Mouse (Mus musculus): ENCODE data around the gene Tfap2d. TPM values are rescaled to one million over a fixed set of nuclear protein-coding genes. Genes with fewer than 3 reads are reported as not detected.

Gene Tfap2d
- polyA plus RNA-seq (2015; fragmentation: Nextera tagmentation; extraction: Ambion mirVana): not detected in 2 replicates

- no peak within 1 kb of the TSS for H3K27ac ChIP-seq (replicated peaks)
- no peak within 1 kb of the TSS for H3K9ac ChIP-seq
- peaks cover 97% of the 10 kb centered on the region for H3K27me3 ChIP-seq (replicated peaks)
- no peak for ATAC-seq (ENCODE audit: extremely low read depth, insufficient number of reproducible peaks, low FRiP score, low TSS enrichment)
- H3K4me2 ChIP-seq: no peak within 1 kb of the TSS
- H3K36me3 ChIP-seq: no peaks in the 10 kb centered on the region
- no peak within 1 kb of the TSS for H3K4me3 ChIP-seq
- H3K4me1 ChIP-seq: no peaks in the 10 kb centered on the region
- WGBS: 7% methylated on average over 6 of the region's 6 CpGs
- no peaks in the 10 kb centered on the region for H3K9me3 ChIP-seq
These were observed at the start of gene Tfap2d for GRCm38 (mm10) chr1:19102631-19103030. TSS of gene Tfap2d (plus strand) at chr1:19103022.

GRCm38 (mm10) chr1:19056300-19056699 lies 46.5 kb upstream of the Tfap2d start:
- Histone ChIP-seq H3K36me3 (no peaks in the 10 kb centered on the region), H3K27ac (replicated peaks) (no peak overlapping the region), H3K9ac (no peak overlapping the region), H3K27me3 (replicated peaks) (no peaks in the 10 kb centered on the region), H3K4me1 (no peaks in the 10 kb centered on the region), H3K9me3 (no peaks in the 10 kb centered on the region), H3K4me2 (no peak overlapping the region), H3K4me3 (no peak overlapping the region)
- ATAC-seq (ENCODE audit: extremely low read depth, insufficient number of reproducible peaks, low FRiP score, low TSS enrichment): no peak
- WGBS: 13% methylated on average over 3 of the region's 3 CpGs

DNA sequence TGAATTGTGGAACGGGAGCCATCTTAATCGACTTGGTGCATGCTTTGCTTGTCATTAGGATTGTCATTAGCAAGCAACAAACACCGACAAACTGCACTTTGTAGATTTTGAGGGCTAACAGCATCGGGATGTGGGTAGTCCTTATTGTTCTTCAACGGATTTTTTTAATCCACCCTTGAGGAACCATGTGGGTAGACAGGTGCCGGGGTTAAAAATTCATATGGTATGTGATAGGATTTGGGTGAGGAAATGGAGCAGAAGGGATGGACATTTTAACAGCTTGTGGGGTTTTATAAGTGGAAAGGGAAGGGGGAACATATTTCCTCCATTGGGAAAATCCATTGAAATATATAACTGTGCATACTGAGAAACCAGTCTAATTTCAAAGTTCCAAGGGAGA lies 46.0 kb upstream of the Tfap2d start:
- H3K36me3 ChIP-seq: no peaks in the 10 kb centered on the region
- no peaks in the 10 kb centered on the region for H3K27me3 ChIP-seq (replicated peaks)
- no peak for ATAC-seq (ENCODE audit: extremely low read depth, insufficient number of reproducible peaks, low FRiP score, low TSS enrichment)
- H3K4me2 ChIP-seq: no peak overlapping the region
- no peaks in the 10 kb centered on the region for H3K9me3 ChIP-seq
- no peak overlapping the region for H3K9ac ChIP-seq
- H3K4me3 ChIP-seq: no peak overlapping the region
- H3K4me1 ChIP-seq: no peaks in the 10 kb centered on the region
- 69% methylated on average over 6 of the region's 6 CpGs for WGBS
- H3K27ac ChIP-seq (replicated peaks): no peak overlapping the region

- no peak overlapping the region for H3K4me3 ChIP-seq
- no peak overlapping the region for H3K9ac ChIP-seq
- no peak overlapping the region for H3K4me2 ChIP-seq
- ATAC-seq (ENCODE audit: extremely low read depth, insufficient number of reproducible peaks, low FRiP score, low TSS enrichment): no peak
- no peak overlapping the region for H3K27ac ChIP-seq (replicated peaks)
- peaks cover 4% of the 10 kb centered on the region; the same call in 1 of the 2 replicates for H3K27me3 ChIP-seq (replicated peaks)
- no peaks in the 10 kb centered on the region for H3K36me3 ChIP-seq
- no peaks in the 10 kb centered on the region for H3K4me1 ChIP-seq
- WGBS: 8% methylated on average over 8 of the region's 8 CpGs
- H3K9me3 ChIP-seq: no peaks in the 10 kb centered on the region
These were observed 14.7 kb upstream of the Tfap2d start for GRCm38 (mm10) chr1:19088078-19088477.

DNA sequence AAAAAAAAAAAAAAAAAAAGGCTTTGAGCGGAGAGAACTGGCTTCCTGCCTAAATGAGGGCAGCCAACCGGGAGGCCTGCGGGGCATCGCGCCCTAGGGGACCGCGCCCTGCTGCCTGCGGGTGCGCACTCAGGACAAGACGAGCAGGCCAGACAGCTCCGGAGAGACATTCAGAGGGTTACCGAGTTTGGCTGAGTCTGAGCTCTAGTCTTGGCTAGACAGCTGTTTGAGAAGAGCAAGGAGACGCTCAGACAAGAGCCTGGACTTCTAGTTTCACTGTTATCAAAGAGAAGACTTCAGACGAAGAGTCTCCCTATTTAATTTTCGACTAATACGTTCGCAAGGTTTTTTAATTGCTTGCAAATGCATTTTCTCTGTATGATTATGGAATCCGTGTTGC lies 5.9 kb upstream of the Tfap2d start:
- H3K4me2 ChIP-seq: no peak overlapping the region; the same call in 1 of the 2 replicates
- WGBS: under 1% methylated on average over 18 of the region's 18 CpGs
- H3K9me3 ChIP-seq: no peaks in the 10 kb centered on the region
- H3K36me3 ChIP-seq: no peaks in the 10 kb centered on the region
- no peak for ATAC-seq (ENCODE audit: extremely low read depth, insufficient number of reproducible peaks, low FRiP score, low TSS enrichment)
- H3K9ac ChIP-seq: no peak overlapping the region
- H3K4me3 ChIP-seq: no peak overlapping the region
- no peaks in the 10 kb centered on the region for H3K4me1 ChIP-seq
- no peak overlapping the region for H3K27ac ChIP-seq (replicated peaks)
- peaks cover 72% of the 10 kb centered on the region for H3K27me3 ChIP-seq (replicated peaks)

DNA sequence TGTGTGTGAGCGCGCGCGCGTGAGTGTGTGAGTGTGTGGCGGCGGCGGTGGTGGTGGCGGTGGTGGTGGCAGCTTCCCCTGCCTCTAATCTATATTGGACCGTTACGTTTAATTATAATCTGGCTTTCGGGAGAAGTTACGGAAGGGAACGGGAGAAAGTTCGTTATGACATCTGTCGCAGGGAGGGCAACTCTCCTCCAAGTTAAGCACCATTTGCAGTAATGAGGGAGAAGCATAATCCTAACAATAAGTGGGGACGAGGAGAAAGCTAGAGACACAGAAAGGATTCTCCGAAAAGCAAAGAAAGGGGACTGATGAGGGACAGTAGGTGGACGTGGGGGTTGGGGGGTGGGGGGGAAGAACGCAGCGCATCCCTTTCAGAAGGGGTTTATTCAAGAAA lies 494 bp downstream of the Tfap2d start:
- no peak overlapping the region for H3K27ac ChIP-seq (replicated peaks)
- no peak overlapping the region for H3K4me3 ChIP-seq
- no peaks in the 10 kb centered on the region for H3K4me1 ChIP-seq
- no peaks in the 10 kb centered on the region for H3K9me3 ChIP-seq
- no peak for ATAC-seq (ENCODE audit: extremely low read depth, insufficient number of reproducible peaks, low FRiP score, low TSS enrichment)
- H3K27me3 ChIP-seq (replicated peaks): peaks cover 99% of the 10 kb centered on the region
- H3K9ac ChIP-seq: no peak overlapping the region
- no peaks in the 10 kb centered on the region for H3K36me3 ChIP-seq
- H3K4me2 ChIP-seq: no peak overlapping the region
- 2% methylated on average over 21 of the region's 21 CpGs for WGBS

DNA sequence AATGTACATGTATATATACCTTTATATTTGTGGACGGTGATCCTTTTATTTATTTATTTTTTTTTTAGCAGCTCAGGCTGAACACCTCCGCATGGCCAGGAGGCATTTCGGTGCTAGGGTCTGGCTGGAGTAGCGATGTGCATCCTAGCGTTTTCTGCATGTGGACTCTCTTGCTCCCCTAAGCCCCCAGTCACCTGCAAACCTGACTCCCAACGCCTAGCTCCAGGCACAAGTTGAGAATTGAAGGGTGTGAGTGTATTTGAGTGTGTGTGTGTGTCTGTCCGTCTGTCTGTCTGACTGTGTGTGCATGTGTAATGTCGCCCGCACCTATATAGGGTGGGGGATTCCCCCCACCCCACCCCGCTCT lies 937 bp downstream of the Tfap2d start:
- Histone ChIP-seq H3K4me1 (no peaks in the 10 kb centered on the region), H3K9me3 (no peaks in the 10 kb centered on the region), H3K27me3 (replicated peaks) (peaks cover 99% of the 10 kb centered on the region), H3K4me2 (no peak overlapping the region), H3K36me3 (no peaks in the 10 kb centered on the region), H3K4me3 (no peak overlapping the region), H3K9ac (no peak overlapping the region), H3K27ac (replicated peaks) (no peak overlapping the region)
- no peak for ATAC-seq (ENCODE audit: extremely low read depth, insufficient number of reproducible peaks, low FRiP score, low TSS enrichment)
- 1% methylated on average over 10 of the region's 10 CpGs for WGBS

DNA sequence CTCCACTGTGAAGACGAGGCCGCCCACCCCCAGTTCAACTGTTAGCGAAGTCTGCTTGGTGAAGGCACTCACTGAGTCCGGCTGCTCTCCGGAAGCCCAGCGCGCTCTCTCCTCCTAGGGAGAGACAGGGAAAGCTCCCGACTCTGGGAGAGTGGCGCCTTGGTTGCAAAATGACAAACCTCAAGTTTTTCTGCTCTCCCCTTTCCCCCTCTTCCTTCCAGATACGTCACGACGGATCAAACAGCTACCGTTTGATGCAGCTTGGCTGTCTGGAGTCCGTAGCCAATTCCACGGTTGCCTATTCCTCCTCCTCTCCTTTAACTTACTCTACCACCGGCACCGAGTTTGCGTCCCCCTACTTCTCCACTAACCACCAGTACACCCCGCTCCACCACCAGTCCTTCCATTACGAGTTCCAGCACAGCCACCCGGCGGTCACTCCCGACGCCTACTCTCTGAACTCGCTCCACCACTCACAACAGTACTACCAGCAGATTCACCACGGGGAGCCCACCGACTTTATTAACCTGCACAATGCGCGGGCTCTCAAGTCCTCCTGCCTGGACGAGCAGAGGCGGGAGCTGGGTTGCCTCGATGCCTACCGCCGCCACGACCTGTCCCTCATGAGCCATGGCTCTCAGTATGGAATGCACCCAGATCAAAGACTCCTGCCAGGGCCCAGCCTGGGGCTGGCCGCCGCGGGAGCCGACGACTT lies 1.5 kb downstream of the Tfap2d start:
- Histone ChIP-seq H3K9me3 (no peaks in the 10 kb centered on the region), H3K4me3 (no peak overlapping the region), H3K36me3 (no peaks in the 10 kb centered on the region), H3K9ac (no peak overlapping the region), H3K4me2 (no peak overlapping the region), H3K4me1 (no peaks in the 10 kb centered on the region), H3K27me3 (replicated peaks) (peaks cover 99% of the 10 kb centered on the region), H3K27ac (replicated peaks) (no peak overlapping the region)
- no peak for ATAC-seq (ENCODE audit: extremely low read depth, insufficient number of reproducible peaks, low FRiP score, low TSS enrichment)
- WGBS: under 1% methylated on average over 40 of the region's 40 CpGs

DNA sequence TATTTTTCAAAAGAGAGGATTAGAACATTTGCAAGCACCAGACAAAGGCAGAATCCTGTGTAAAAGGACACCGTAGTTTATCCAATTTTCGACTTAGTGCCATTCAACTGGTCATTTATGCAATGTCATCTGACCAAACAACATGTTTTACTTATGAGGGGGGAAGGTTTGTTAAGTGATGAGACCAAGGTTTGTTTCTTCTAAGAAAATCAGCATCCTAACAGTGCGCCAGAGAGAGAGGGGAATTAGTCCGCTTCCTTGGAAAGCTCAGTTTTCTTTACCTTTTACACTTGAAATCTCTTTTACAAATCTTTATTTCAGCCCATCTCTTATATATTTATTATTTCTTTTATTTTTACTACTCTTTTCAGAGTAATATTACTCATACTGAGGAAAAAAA lies 3.6 kb downstream of the Tfap2d start:
- ATAC-seq (ENCODE audit: extremely low read depth, insufficient number of reproducible peaks, low FRiP score, low TSS enrichment): no peak
- Histone ChIP-seq H3K4me3 (no peak overlapping the region), H3K36me3 (no peaks in the 10 kb centered on the region), H3K9ac (no peak overlapping the region), H3K4me2 (no peak overlapping the region), H3K27me3 (replicated peaks) (peaks cover 100% of the 10 kb centered on the region), H3K9me3 (no peaks in the 10 kb centered on the region), H3K4me1 (no peaks in the 10 kb centered on the region), H3K27ac (replicated peaks) (no peak overlapping the region)
- WGBS: 5% methylated on average over 4 of the region's 4 CpGs

DNA sequence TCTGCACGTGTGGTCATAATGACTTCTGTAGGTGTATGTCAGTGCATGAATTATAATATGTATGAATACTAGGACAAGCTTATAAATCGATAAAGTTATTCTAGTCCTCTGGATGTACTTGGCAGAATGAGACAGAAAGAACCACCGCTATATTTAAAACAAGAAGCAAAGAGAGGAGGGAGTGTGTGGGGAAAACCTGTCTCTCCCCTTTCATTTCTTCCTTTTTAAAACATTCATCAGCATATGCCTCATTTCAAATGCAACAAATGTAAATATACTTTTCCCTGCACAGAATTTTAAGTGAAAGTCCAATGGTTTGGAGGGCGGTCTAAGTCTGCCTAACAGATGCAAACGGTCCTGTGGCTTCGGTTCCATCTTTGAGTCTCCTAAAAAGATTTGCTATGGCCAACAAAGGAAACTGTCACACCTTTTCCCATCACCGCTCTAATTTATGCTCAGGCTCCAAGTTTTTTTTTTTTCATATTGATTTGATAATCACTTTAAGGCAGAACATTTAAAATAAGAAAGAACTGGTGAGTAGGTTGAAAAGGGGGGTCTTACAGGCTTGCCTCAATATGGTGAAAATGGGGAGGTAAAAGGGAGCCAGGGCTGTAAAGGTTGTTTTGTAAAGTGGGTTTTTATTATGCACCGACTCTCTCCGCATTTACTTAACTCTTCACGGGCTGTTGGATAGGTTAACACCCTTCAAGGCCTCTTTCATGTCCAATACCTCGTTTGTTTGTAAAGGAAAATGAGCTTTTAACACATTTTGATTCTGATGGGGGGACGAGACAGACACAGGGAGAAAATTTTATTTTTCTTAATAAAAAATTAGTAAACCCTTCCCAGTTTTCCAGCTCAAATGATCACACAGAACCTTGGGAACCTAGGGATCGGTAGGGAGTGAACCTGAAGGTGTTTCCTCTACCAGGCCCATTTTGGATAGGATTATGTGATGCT lies 4.3 kb downstream of the Tfap2d start:
- no peak overlapping the region for H3K9ac ChIP-seq
- H3K4me2 ChIP-seq: no peak overlapping the region
- H3K27ac ChIP-seq (replicated peaks): no peak overlapping the region
- peaks cover 100% of the 10 kb centered on the region for H3K27me3 ChIP-seq (replicated peaks)
- no peak for ATAC-seq (ENCODE audit: extremely low read depth, insufficient number of reproducible peaks, low FRiP score, low TSS enrichment)
- no peak overlapping the region for H3K4me3 ChIP-seq
- no peaks in the 10 kb centered on the region for H3K36me3 ChIP-seq
- 2% methylated on average over 13 of the region's 13 CpGs for WGBS
- H3K9me3 ChIP-seq: no peaks in the 10 kb centered on the region
- H3K4me1 ChIP-seq: no peaks in the 10 kb centered on the region

DNA sequence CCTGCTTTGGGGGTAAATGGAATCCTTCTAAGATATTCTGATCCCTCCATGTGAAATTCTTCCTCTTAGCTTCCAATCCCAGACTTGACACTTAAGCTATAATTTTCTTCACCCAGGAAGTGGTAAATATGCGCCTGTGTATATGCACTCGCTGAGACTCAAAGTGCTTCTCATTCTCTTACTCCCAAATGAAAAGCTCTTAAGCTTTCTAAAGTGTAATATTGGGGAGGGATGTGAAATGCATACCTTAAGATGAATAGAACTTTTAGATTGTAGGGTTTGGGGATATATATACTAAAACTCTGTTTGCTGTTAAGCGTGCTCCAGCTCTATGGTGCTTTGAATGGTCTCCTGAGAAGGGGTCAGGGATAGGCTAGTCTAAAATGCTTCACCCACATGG lies 5.0 kb downstream of the Tfap2d start:
- WGBS: 2% methylated on average over 3 of the region's 3 CpGs
- H3K4me2 ChIP-seq: no peak overlapping the region
- ATAC-seq (ENCODE audit: extremely low read depth, insufficient number of reproducible peaks, low FRiP score, low TSS enrichment): no peak

More for the DNA sequence above, 5.0 kb downstream of the Tfap2d start:
- Histone ChIP-seq H3K27ac (replicated peaks) (no peak overlapping the region), H3K4me1 (no peaks in the 10 kb centered on the region), H3K4me3 (no peak overlapping the region), H3K36me3 (no peaks in the 10 kb centered on the region), H3K9ac (no peak overlapping the region), H3K9me3 (no peaks in the 10 kb centered on the region), H3K27me3 (replicated peaks) (peaks cover 100% of the 10 kb centered on the region)
